19 mouse cellular contexts compared by ENCODE assay signal in genomic region chr11:73026961-73027360, GRCm38 (mm10). TPM values are rescaled to one million over a fixed set of nuclear protein-coding genes. Genes with fewer than 3 reads are reported as not detected.
A peak's percentile ranks its signal among the peaks of the same experiment; 100 is the strongest.
DNase-seq lines count a peak whose midpoint lies in the region; ATAC-seq and TF ChIP-seq lines count a peak whose summit lies in the region.
"Had no signal": no experiment of that assay in that cellular context is flagged by ENCODE, and none has a peak within 500 bp of the region (broad histone marks: within the 10 kb centered on the region; RNA-seq: fewer than 3 reads in every experiment).

No protein-coding gene starts in this region.

- H3K4me1 ChIP-seq in lung, adult 2 months (ENCODE audit: control insufficient read depth, insufficient read depth, low read length), result peaks cover 21% of the 10 kb centered on the region
- 0 out of 2 replicates have a peak, but pooled peaks cover 11% of the 10 kb centered on the region for H3K4me1 ChIP-seq in kidney, embryonic 14.5 days (ENCODE audit: control insufficient read depth, insufficient read depth, low read length)

- H3K27ac ChIP-seq in kidney, embryonic 14.5 days (ENCODE audit: low read depth, low read length), result no peak overlapping the region
- H3K27ac ChIP-seq: forebrain, embryonic 12.5 days; heart, embryonic 15.5 days; hindbrain, embryonic 10.5 days; left cerebral cortex, adult 2 months; limb, embryonic 13.5 days; liver, embryonic 14.5 days; neural tube, embryonic 12.5 days had no signal

- H3K9ac ChIP-seq in kidney, embryonic 14.5 days (ENCODE audit: low read depth, low read length), result no peak overlapping the region
- H3K9ac ChIP-seq: forebrain, embryonic 12.5 days; heart, embryonic 15.5 days; limb, embryonic 13.5 days; liver, embryonic 14.5 days; neural tube, embryonic 12.5 days had no signal

- no peaks in the 10 kb centered on the region for H3K36me3 ChIP-seq in kidney, embryonic 14.5 days (ENCODE audit: control insufficient read depth, insufficient read depth, low read length)
- H3K36me3 ChIP-seq: forebrain, embryonic 12.5 days; heart, embryonic 15.5 days; hindbrain, embryonic 10.5 days; limb, embryonic 13.5 days; neural tube, embryonic 12.5 days had no signal

- H3K4me3 ChIP-seq in lung, adult 2 months (replicated peaks; ENCODE audit: extremely low read depth, low read depth, low read length), result no peak overlapping the region
- H3K4me3 ChIP-seq in kidney, embryonic 14.5 days (ENCODE audit: low read length), result no peak overlapping the region
- H3K4me3 ChIP-seq: forebrain, embryonic 12.5 days; heart, embryonic 15.5 days; hindbrain, embryonic 10.5 days; left cerebral cortex, adult 2 months; limb, embryonic 13.5 days; megakaryocyte, embryonic 14.5 days; neural tube, embryonic 12.5 days had no signal

- H3K9me3 ChIP-seq in kidney, embryonic 14.5 days (ENCODE audit: control insufficient read depth, low read length), result no peaks in the 10 kb centered on the region
- H3K9me3 ChIP-seq: forebrain, embryonic 12.5 days; heart, embryonic 15.5 days; hindbrain, embryonic 10.5 days; limb, embryonic 13.5 days; megakaryocyte, embryonic 14.5 days; neural tube, embryonic 12.5 days had no signal

- 47% methylated on average over 8 of the region's 8 CpGs for WGBS in lung, adult 2 months
- 47% methylated on average over 8 of the region's 8 CpGs for WGBS in kidney, embryonic 14.5 days

- no peaks in the 10 kb centered on the region for H3K27me3 ChIP-seq in kidney, embryonic 14.5 days (ENCODE audit: control insufficient read depth, insufficient read depth, low read length)
- H3K27me3 ChIP-seq: megakaryocyte, embryonic 14.5 days; neural tube, embryonic 12.5 days had no signal

- TF ChIP-seq CTCF in lung, adult 2 months (IDR thresholded peaks at IDR 0.05; ENCODE audit: insufficient read depth, low read length), result no peak

- DNase-seq in ES-CJ7 (ENCODE audit: low read depth, low spot score) (peak; percentile 43), WW6 (ENCODE audit: low read depth, low spot score) (peak; percentile 42)
- DNase-seq in lung, adult 2 months, result peak; percentile 46
- peak; percentile 81 for DNase-seq in lung, postnatal 36 days
- DNase-seq in frontal cortex, postnatal 10 days (ENCODE audit: low spot score in 2 of 2), result no peak
- no peak for DNase-seq in kidney, adult 9 months
- DNase-seq: adrenal gland, adult 8-10 months; cerebellum, postnatal 14 days; kidney, postnatal 10 days; right cerebral cortex, postnatal 14 days had no signal

- no peak for ATAC-seq in kidney, embryonic 14.5 days (ENCODE audit: low FRiP score, low TSS enrichment)

- no peak for TF ChIP-seq POLR2A in lung, adult 2 months (IDR thresholded peaks at IDR 0.05; ENCODE audit: borderline replicate concordance, extremely low read depth, low read depth, low read length)

- H3K4me2 ChIP-seq in kidney, embryonic 14.5 days (replicated peaks; ENCODE audit: low read depth, low read length), result no peak overlapping the region
- H3K4me2 ChIP-seq: forebrain, embryonic 12.5 days; heart, embryonic 15.5 days; limb, embryonic 13.5 days; neural tube, embryonic 12.5 days had no signal

RNA-seq across cellular contexts. Expression of gene Camkk1, which starts 8.2 kb away (rescaled TPM):
- 8.7 and 9.3 TPM in 2 replicates for polyA plus RNA-seq in lung, adult 2 months (2012; rRNA removed)
- 2.2 and 2.8 TPM in 2 replicates for polyA plus RNA-seq in kidney, embryonic 14.5 days (2014; fragmentation: Nextera tagmentation; extraction: Ambion mirVana)

RNA-seq across cellular contexts. Expression of gene Ncbp3, which starts 20.6 kb away (rescaled TPM):
- 1.7 and 3.6 TPM in 2 replicates for polyA plus RNA-seq in lung, adult 2 months (2012; rRNA removed)
- polyA plus RNA-seq in kidney, embryonic 14.5 days (2014; fragmentation: Nextera tagmentation; extraction: Ambion mirVana), result 8.7 and 12.9 TPM in 2 replicates

RNA-seq across cellular contexts. Expression of gene P2rx1, which starts 28.1 kb away (rescaled TPM):
- polyA plus RNA-seq in lung, adult 2 months (2012; rRNA removed), result 3.2 and 4.4 TPM in 2 replicates
- 0.61 and 0.76 TPM in 2 replicates for polyA plus RNA-seq in kidney, embryonic 14.5 days (2014; fragmentation: Nextera tagmentation; extraction: Ambion mirVana)

Comparison
In these comparisons a context has a peak if more than half of its experiments do, and no peak if none do; other contexts are left out.
1. DNase-seq: peak in ES-CJ7 (single experiment), WW6 (single experiment), lung, adult 2 months (single experiment) and lung, postnatal 36 days (single experiment); none in frontal cortex, postnatal 10 days (0 of 2) and kidney, adult 9 months (single experiment).